26 mouse cellular contexts compared by ENCODE assay signal in the genomic region with DNA sequence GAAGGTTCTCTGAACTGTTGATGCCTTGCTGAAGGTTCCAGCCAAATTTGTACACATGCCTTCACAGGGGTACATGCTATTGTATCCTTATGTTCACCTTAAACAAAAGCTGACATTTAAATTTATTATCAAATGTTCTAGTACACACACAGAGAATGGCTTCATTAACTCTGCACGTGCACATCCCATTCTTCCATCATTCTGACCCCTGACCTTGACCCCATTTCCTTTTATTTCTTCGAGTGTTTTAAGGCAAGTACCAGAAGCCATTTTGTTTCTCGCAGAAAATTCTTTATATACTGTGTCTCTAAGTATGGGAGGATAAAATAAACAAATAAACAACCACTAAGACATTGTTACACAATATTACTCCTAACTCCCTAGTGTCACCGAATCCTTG.
"Had no signal": no experiment of that assay in that cellular context is flagged by ENCODE, and none has a peak within 500 bp of the region (broad histone marks: within the 10 kb centered on the region; RNA-seq: fewer than 3 reads in every experiment).

No protein-coding gene starts in this region.

- H3K36me3 ChIP-seq: embryonic facial prominence, embryonic 10.5 days; embryonic facial prominence, embryonic 12.5 days; embryonic facial prominence, embryonic 13.5 days; embryonic facial prominence, embryonic 15.5 days; forebrain, embryonic 10.5 days; forebrain, embryonic 12.5 days; forebrain, embryonic 15.5 days had no signal

- H3K27me3 ChIP-seq: embryonic facial prominence, embryonic 12.5 days; embryonic facial prominence, embryonic 13.5 days; embryonic facial prominence, embryonic 15.5 days; forebrain, embryonic 13.5 days; forebrain, embryonic 15.5 days had no signal

- H3K9me3 ChIP-seq: embryonic facial prominence, embryonic 10.5 days; embryonic facial prominence, embryonic 12.5 days; embryonic facial prominence, embryonic 13.5 days; embryonic facial prominence, embryonic 15.5 days; forebrain, embryonic 10.5 days; forebrain, embryonic 12.5 days; forebrain, embryonic 13.5 days; forebrain, embryonic 15.5 days had no signal

- H3K4me3 ChIP-seq: embryonic facial prominence, embryonic 10.5 days; embryonic facial prominence, embryonic 12.5 days; embryonic facial prominence, embryonic 13.5 days; embryonic facial prominence, embryonic 15.5 days; erythroblast, embryonic 14.5 days; forebrain, embryonic 10.5 days; forebrain, embryonic 12.5 days; forebrain, embryonic 13.5 days; forebrain, embryonic 15.5 days; gastrocnemius, adult 2 months; heart, adult 2 months had no signal

- DNase-seq: cerebellum, adult 8-10 months; cerebellum, adult 9-10 months; cerebellum, adult 9-11 months; cerebellum, postnatal 10 days; cerebellum, postnatal 14 days; cerebellum, postnatal 25 days; cerebellum, postnatal 36 days; embryo, embryonic 11 days; forebrain, postnatal 0 days; gastrocnemius, adult 2 months; gastrocnemius, postnatal 10 days; gastrocnemius, postnatal 14 days; gastrocnemius, postnatal 25 days; gastrocnemius, postnatal 36 days; heart, adult 11 months; heart, adult 18-20 months; heart, adult 2 months had no signal

- H3K27ac ChIP-seq: embryonic facial prominence, embryonic 10.5 days; embryonic facial prominence, embryonic 12.5 days; embryonic facial prominence, embryonic 13.5 days; embryonic facial prominence, embryonic 15.5 days; forebrain, embryonic 10.5 days; forebrain, embryonic 12.5 days; forebrain, embryonic 13.5 days; forebrain, embryonic 15.5 days; gastrocnemius, adult 2 months; heart, adult 2 months had no signal
